Mouse (Mus musculus) CH12.LX (cell line): ENCODE results near the gene Lyst.

Experiments used
- BHLHE40 ChIP-seq: IDR thresholded peaks from 2 replicates; pipeline ENCODE4 v1.6.1; 2011; ENCODE audit warnings: mild to moderate bottlenecking, low read depth, low read length, improper control_type of control experiment
- CTCF ChIP-seq, 2 experiments: IDR thresholded peaks in 1 of 2; conservative IDR thresholded peaks in 1 of 2; 2 replicates each; pipeline ENCODE4 v1.5.1; 2011 to 2012; ENCODE audit warnings: low read depth in 2 of 2, low read length in 2 of 2, improper control_type of control experiment in 1 of 2, inconsistent platforms in 1 of 2, mild to moderate bottlenecking in 1 of 2, moderate library complexity in 1 of 2
- E2F4 ChIP-seq: IDR thresholded peaks from 2 replicates; pipeline ENCODE4 v1.6.1; 2011; ENCODE audit warnings: low read depth, low read length, improper control_type of control experiment; ENCODE audit not compliant: insufficient replicate concordance
- EP300 ChIP-seq: IDR thresholded peaks from 2 replicates; pipeline ENCODE4 v1.6.1; 2011; ENCODE audit warnings: low read length, improper control_type of control experiment
- JUN ChIP-seq: IDR thresholded peaks from 2 replicates; pipeline ENCODE4 v1.6.1; 2011; ENCODE audit warnings: low read depth, mild to moderate bottlenecking, low read length, improper control_type of control experiment, moderate library complexity; ENCODE audit not compliant: insufficient read depth
- JUND ChIP-seq: conservative IDR thresholded peaks from 2 replicates; pipeline ENCODE4 v1.6.1; 2011; ENCODE audit warnings: low read depth, low read length, improper control_type of control experiment
- KAT2A ChIP-seq: IDR thresholded peaks from 2 replicates; pipeline ENCODE4 v1.6.1; 2012; ENCODE audit warnings: low read length, improper control_type of control experiment, inconsistent platforms; ENCODE audit not compliant: insufficient replicate concordance
- POLR2A ChIP-seq: IDR thresholded peaks from 2 replicates; pipeline ENCODE4 v1.6.1; 2011; ENCODE audit warnings: low read depth, mild to moderate bottlenecking, improper control_type of control experiment, low read length
- POLR2AphosphoS2 ChIP-seq: IDR thresholded peaks from 2 replicates; pipeline ENCODE4 v1.6.1; 2011; ENCODE audit warnings: low read depth, low read length, improper control_type of control experiment
- RCOR1 ChIP-seq: conservative IDR thresholded peaks from 2 replicates; pipeline ENCODE4 v1.6.1; 2012; ENCODE audit warnings: low read depth, mild to moderate bottlenecking, inconsistent platforms, low read length, improper control_type of control experiment
- TCF12 ChIP-seq: IDR thresholded peaks from 2 replicates; pipeline ENCODE4 v1.6.1; 2014; ENCODE audit warnings: low read depth, mild to moderate bottlenecking, inconsistent platforms, low read length, improper control_type of control experiment
- UBTF ChIP-seq: IDR thresholded peaks from 2 replicates; pipeline ENCODE4 v1.6.1; 2012; ENCODE audit warnings: low read depth, mild to moderate bottlenecking, inconsistent platforms, low read length, improper control_type of control experiment, moderate library complexity
- ZNF384 ChIP-seq: IDR thresholded peaks from 2 replicates; pipeline ENCODE4 v1.6.1; 2012; ENCODE audit warnings: low read depth, low read length, improper control_type of control experiment, inconsistent platforms

DNA sequence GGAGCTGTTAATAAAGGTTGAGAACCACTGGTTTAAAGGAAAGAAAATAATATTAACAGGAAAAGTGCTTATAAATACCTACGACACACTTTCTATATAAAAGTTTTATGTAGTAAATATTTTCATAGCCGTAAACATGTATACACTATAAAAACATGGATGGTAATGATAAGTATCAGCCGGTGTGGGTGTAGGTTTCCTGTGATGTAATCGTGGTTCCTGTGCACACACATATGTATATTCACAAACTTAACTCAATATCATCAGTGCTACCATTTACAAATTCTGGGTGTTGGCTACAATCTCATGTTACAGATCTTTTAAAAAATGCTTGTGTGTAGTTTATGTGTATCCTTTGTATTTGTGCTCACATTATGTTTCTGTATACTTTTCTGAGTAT, 24.0 kb downstream of the Lyst start:
- TF ChIP-seq CTCF (conservative IDR thresholded peaks at IDR 0.05 in 1 of 2, IDR thresholded peaks at IDR 0.05 in 1 of 2; ENCODE audit: low read depth in 2 of 2, low read length in 2 of 2) (no peak), TCF12 (no peak), E2F4 (no peak), BHLHE40 (no peak), RCOR1 (no peak), JUN (no peak), ZNF384 (no peak), JUND (no peak), UBTF (no peak), POLR2A (no peak), EP300 (no peak), KAT2A (no peak), POLR2AphosphoS2 (no peak)
